Mouse (Mus musculus) forebrain, embryonic 13.5 days (tissue): ENCODE data around the gene Rnf157. TPM values are rescaled to one million over a fixed set of nuclear protein-coding genes. Genes with fewer than 3 reads are reported as not detected.
"Not testable (repeated sequence)": the region's sequence is repeated elsewhere in the genome, so short reads cannot be mapped to it uniquely, and the experiment has no call there.

Experiments
- ATAC-seq: fragments of 200-750 bp; cut with Nextera tagmentation; 2 replicates; pipeline ENCODE4 v1.8.0; 2017
- H3K27ac ChIP-seq: fragments of 300-500 bp; sonication (generic); 2 replicates; pipeline ENCODE4 v1.5.1; 2015; ENCODE audit warnings: inconsistent platforms, mild to moderate bottlenecking, moderate library complexity
- H3K27me3 ChIP-seq: fragments of 300-500 bp; sonication (generic); 2 replicates; pipeline ENCODE4 v1.6.1; 2015; ENCODE audit warnings: mild to moderate bottlenecking, inconsistent platforms
- H3K36me3 ChIP-seq: fragments of 300-500 bp; sonication (generic); 2 replicates; pipeline ENCODE4 v1.6.1; 2015; ENCODE audit warnings: mild to moderate bottlenecking, inconsistent platforms; ENCODE audit not compliant: poor library complexity, severe bottlenecking
- H3K4me1 ChIP-seq: fragments of 300-500 bp; sonication (generic); 2 replicates; pipeline ENCODE4 v1.6.1; 2015; ENCODE audit warnings: inconsistent platforms
- H3K4me2 ChIP-seq: fragments of 300-500 bp; sonication (generic); 2 replicates; pipeline ENCODE4 v1.6.1; 2015; ENCODE audit warnings: inconsistent platforms, mild to moderate bottlenecking, moderate library complexity
- H3K4me3 ChIP-seq: fragments of 300-500 bp; sonication (generic); 2 replicates; pipeline ENCODE4 v1.5.1; 2015; ENCODE audit warnings: mild to moderate bottlenecking, inconsistent platforms
- H3K9ac ChIP-seq: fragments of 300-500 bp; sonication (generic); 2 replicates; pipeline ENCODE4 v1.6.1; 2015; ENCODE audit warnings: mild to moderate bottlenecking, inconsistent platforms
- H3K9me3 ChIP-seq: fragments of 300-500 bp; sonication (generic); replicated peaks from 2 replicates; pipeline ENCODE4 v1.6.1; 2016; ENCODE audit warnings: inconsistent platforms
- WGBS: fragments of 180-500 bp; shearing (Covaris S2); methylation state at CpG from one replicate; pipeline ENCODE4 v1.1.7; 2015; 5-methylcytosine and 5-hydroxymethylcytosine counted together
- polyA plus RNA-seq: library from polyadenylated mRNA; unstranded; fragments of >200 nt; fragmentation: Nextera tagmentation; extraction: Ambion mirVana; gene quantifications from 2 replicates; pipeline ENCODE4 v1.2.1, GENCODE M21; 2015

The Rnf157 gene
- polyA plus RNA-seq, 1 experiment from 2014 or later: 18.1 TPM

- H3K27ac ChIP-seq: no peak overlapping the region
- 86% methylated on average over 2 of the region's 2 CpGs for WGBS
These were observed 46.7 kb downstream of the Rnf157 start for GRCm38 (mm10) chr11:116366124-116366523.

GRCm38 (mm10) chr11:116365432-116365831 is 47.4 kb downstream of the Rnf157 start:
- no peak for ATAC-seq
- H3K4me1 ChIP-seq: 0 out of 2 replicates have a peak, but pooled peaks cover 4% of the 10 kb centered on the region
- H3K4me3 ChIP-seq: no peak overlapping the region
- WGBS: 37% methylated on average over 13 of the region's 13 CpGs
- no peaks in the 10 kb centered on the region for H3K27me3 ChIP-seq
- no peaks in the 10 kb centered on the region for H3K9me3 ChIP-seq
- H3K36me3 ChIP-seq: peaks cover 19% of the 10 kb centered on the region
- no peak overlapping the region for H3K4me2 ChIP-seq
- no peak overlapping the region for H3K27ac ChIP-seq
- no peak overlapping the region for H3K9ac ChIP-seq

More at GRCm38 (mm10) chr11:116366124-116366523, 46.7 kb downstream of the Rnf157 start:
- Histone ChIP-seq H3K4me3 (no peak overlapping the region), H3K4me1 (0 out of 2 replicates have a peak, but pooled peaks cover 4% of the 10 kb centered on the region), H3K9ac (no peak overlapping the region), H3K4me2 (no peak overlapping the region), H3K9me3 (no peaks in the 10 kb centered on the region), H3K27me3 (no peaks in the 10 kb centered on the region), H3K36me3 (peaks cover 12% of the 10 kb centered on the region)
- ATAC-seq: no peak

DNA sequence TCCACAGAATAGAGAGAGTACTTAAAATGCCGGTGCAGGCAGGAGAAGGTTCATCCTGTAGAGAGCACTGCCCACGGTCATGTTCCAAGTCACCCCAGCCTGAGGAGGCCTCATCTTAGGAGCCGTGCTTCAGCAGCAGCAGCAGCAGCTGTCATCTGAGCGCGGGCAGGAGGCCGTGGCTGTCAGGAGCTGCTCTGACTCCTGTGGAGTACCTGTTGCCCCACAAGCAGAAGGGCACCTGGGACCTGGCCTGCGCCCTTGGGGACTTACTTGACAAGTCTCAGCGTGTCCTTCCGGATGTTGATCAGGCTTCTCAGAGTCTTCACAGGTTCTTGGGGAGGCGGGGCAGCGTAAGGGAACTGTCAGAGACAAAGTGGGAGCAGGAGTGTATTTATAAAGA is 50.8 kb downstream of the Rnf157 start:
- Histone ChIP-seq H3K4me2 (no peak overlapping the region), H3K9me3 (no peaks in the 10 kb centered on the region), H3K27me3 (no peaks in the 10 kb centered on the region), H3K4me3 (no peak overlapping the region), H3K36me3 (peaks cover 49% of the 10 kb centered on the region), H3K4me1 (0 out of 2 replicates have a peak, but pooled peaks cover 8% of the 10 kb centered on the region), H3K9ac (no peak overlapping the region), H3K27ac (no peak overlapping the region)
- no peak for ATAC-seq
- WGBS: 80% methylated on average over 11 of the region's 11 CpGs

- WGBS: 97% methylated on average over 5 of the region's 5 CpGs
- not testable (repeated sequence) for H3K9ac ChIP-seq, H3K4me3 ChIP-seq, ATAC-seq, H3K9me3 ChIP-seq, H3K4me1 ChIP-seq, H3K27ac ChIP-seq, H3K27me3 ChIP-seq, H3K4me2 ChIP-seq
- peaks cover 58% of the 10 kb centered on the region for H3K36me3 ChIP-seq
These were observed 51.9 kb downstream of the Rnf157 start for GRCm38 (mm10) chr11:116360915-116361314.

- Histone ChIP-seq H3K36me3 (peaks cover 70% of the 10 kb centered on the region), H3K4me1 (0 out of 2 replicates have a peak, but pooled peaks cover 3% of the 10 kb centered on the region), H3K27me3 (no peaks in the 10 kb centered on the region), H3K9ac (no peak overlapping the region), H3K4me2 (no peak overlapping the region), H3K9me3 (peaks cover 5% of the 10 kb centered on the region; the same call in 1 of the 2 replicates), H3K4me3 (no peak overlapping the region), H3K27ac (0 out of 2 replicates have a peak overlapping the region, but pooled peaks have one; percentile 19)
- WGBS: 86% methylated on average over 12 of the region's 12 CpGs
- ATAC-seq: no peak
These were observed 53.2 kb downstream of the Rnf157 start for GRCm38 (mm10) chr11:116359652-116360051.

- Histone ChIP-seq H3K4me3 (no peak overlapping the region), H3K9me3 (peaks cover 5% of the 10 kb centered on the region; the same call in 1 of the 2 replicates), H3K4me1 (0 out of 2 replicates have a peak, but pooled peaks cover 3% of the 10 kb centered on the region), H3K27ac (no peak overlapping the region), H3K9ac (no peak overlapping the region), H3K4me2 (no peak overlapping the region), H3K27me3 (no peaks in the 10 kb centered on the region), H3K36me3 (peaks cover 76% of the 10 kb centered on the region)
- 74% methylated on average over 15 of the region's 15 CpGs for WGBS
- no peak for ATAC-seq
These were observed 53.8 kb downstream of the Rnf157 start for GRCm38 (mm10) chr11:116358926-116359637.

- H3K9me3 ChIP-seq: peaks cover 5% of the 10 kb centered on the region; the same call in 1 of the 2 replicates
- no peak overlapping the region for H3K27ac ChIP-seq
- H3K27me3 ChIP-seq: no peaks in the 10 kb centered on the region
- ATAC-seq: no peak
- WGBS: 48% methylated on average over 17 of the region's 17 CpGs
- no peak overlapping the region for H3K9ac ChIP-seq
- peaks cover 84% of the 10 kb centered on the region for H3K36me3 ChIP-seq
- no peak overlapping the region for H3K4me3 ChIP-seq
- 0 out of 2 replicates have a peak, but pooled peaks cover under 1% of the 10 kb centered on the region for H3K4me1 ChIP-seq
- no peak overlapping the region for H3K4me2 ChIP-seq
These were observed 58.3 kb downstream of the Rnf157 start for GRCm38 (mm10) chr11:116354521-116354920.

DNA sequence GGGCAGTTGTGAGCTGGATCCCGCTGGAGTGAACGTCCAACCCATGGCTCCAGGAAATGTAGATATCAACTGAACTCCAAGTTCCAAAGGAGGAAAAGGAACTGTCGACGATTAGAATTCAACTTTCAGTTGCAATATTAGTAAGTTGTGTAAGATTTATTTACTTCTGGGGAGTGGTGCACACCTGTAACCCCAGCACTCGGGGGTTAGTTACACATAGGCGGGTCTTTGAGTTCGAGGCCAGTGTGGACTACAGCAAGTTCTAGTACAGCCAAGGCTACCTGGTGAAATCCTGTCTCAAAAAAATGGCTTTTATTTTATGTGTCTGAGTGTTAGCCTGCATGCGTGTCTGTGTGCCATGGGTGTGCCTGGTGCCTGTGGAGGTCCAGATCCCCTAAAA is 59.3 kb downstream of the Rnf157 start:
- no peaks in the 10 kb centered on the region for H3K4me1 ChIP-seq
- no peak for ATAC-seq

DNA sequence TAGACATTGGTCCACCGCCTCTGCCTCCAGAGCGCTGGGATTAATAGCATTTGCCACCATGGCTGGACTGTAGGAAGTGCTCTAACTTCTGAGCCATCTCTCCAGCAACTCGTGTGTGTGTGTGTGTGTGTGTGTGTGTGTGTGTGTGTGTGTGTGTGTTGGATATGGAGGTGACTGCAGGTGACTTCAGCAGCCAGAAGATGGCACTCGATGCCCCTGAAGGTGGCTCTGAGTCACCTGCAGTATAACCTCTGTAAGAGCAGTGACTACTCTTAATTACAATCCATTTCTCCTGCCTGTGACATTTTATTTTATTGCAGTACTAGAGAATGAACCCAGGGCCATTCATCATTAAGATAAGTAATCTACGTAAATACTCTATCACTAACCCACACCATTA is 61.5 kb downstream of the Rnf157 start:
- ATAC-seq: no peak
- peaks cover 5% of the 10 kb centered on the region; the same call in 1 of the 2 replicates for H3K9me3 ChIP-seq
- 88% methylated on average over 5 of the region's 5 CpGs for WGBS
- no peak overlapping the region for H3K27ac ChIP-seq
- H3K36me3 ChIP-seq: peaks cover 86% of the 10 kb centered on the region
- no peak overlapping the region for H3K4me3 ChIP-seq
- no peak overlapping the region for H3K9ac ChIP-seq
- H3K4me1 ChIP-seq: no peaks in the 10 kb centered on the region
- H3K27me3 ChIP-seq: no peaks in the 10 kb centered on the region
- H3K4me2 ChIP-seq: no peak overlapping the region

More for the DNA sequence above, 59.3 kb downstream of the Rnf157 start:
- peaks cover 84% of the 10 kb centered on the region for H3K36me3 ChIP-seq
- peaks cover 5% of the 10 kb centered on the region; the same call in 1 of the 2 replicates for H3K9me3 ChIP-seq
- no peak overlapping the region for H3K27ac ChIP-seq
- H3K9ac ChIP-seq: no peak overlapping the region
- H3K4me3 ChIP-seq: no peak overlapping the region
- H3K4me2 ChIP-seq: no peak overlapping the region
- no peaks in the 10 kb centered on the region for H3K27me3 ChIP-seq
- 95% methylated on average over 8 of the region's 8 CpGs for WGBS

DNA sequence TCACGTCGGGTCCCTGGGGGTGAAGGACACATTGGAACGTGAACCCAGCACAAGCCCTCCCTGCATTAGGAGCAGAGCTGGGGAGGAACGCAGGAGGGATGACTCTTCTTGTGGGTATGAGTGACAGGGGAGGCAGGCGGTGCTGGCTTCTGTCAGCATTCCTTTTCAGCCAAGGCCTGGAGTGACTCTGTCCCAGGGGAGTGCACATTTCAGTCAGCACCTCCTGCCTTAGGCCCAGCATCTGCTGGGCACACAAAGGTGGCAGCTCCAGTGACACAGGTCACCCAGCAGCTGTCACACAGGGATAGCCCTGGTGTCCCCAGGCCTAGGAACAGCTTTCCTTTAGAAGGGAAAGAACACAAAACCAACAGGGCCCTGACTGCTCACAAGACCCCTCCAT is 64.9 kb downstream of the Rnf157 start:
- no peaks in the 10 kb centered on the region for H3K4me1 ChIP-seq
- H3K4me3 ChIP-seq: no peak overlapping the region
- H3K36me3 ChIP-seq: peaks cover 85% of the 10 kb centered on the region
- no peaks in the 10 kb centered on the region for H3K9me3 ChIP-seq
- H3K27ac ChIP-seq: no peak overlapping the region
- H3K9ac ChIP-seq: 0 out of 2 replicates have a peak overlapping the region, but pooled peaks have one; percentile 21
- no peak for ATAC-seq
- H3K4me2 ChIP-seq: no peak overlapping the region
- H3K27me3 ChIP-seq: no peaks in the 10 kb centered on the region
- 85% methylated on average over 5 of the region's 5 CpGs for WGBS

DNA sequence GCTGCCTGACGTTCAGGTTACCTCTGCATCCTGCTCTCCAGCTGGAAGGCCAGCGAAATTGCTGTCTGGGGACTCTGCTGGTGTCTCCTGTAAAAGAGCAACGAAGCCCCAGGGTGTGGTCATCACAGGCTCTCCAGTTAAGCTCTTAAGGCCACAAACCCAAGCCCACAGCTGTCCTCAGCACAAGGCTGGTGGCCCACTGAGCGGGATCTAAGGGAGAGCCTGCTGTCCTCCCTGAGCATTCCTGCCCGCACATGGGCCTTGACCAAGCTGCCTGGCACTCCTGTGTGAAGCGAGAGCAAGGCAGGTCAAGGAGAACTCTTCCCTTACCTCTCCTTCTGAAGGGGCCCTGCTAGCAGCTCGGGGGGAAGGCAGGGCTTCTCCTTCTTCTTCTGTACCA is 65.8 kb downstream of the Rnf157 start:
- peaks cover 93% of the 10 kb centered on the region for H3K36me3 ChIP-seq
- H3K4me1 ChIP-seq: no peaks in the 10 kb centered on the region
- H3K4me3 ChIP-seq: no peak overlapping the region
- no peaks in the 10 kb centered on the region for H3K9me3 ChIP-seq
- H3K9ac ChIP-seq: no peak overlapping the region
- 80% methylated on average over 7 of the region's 7 CpGs for WGBS
- H3K4me2 ChIP-seq: no peak overlapping the region
- no peak overlapping the region for H3K27ac ChIP-seq
- ATAC-seq: no peak
- no peaks in the 10 kb centered on the region for H3K27me3 ChIP-seq

DNA sequence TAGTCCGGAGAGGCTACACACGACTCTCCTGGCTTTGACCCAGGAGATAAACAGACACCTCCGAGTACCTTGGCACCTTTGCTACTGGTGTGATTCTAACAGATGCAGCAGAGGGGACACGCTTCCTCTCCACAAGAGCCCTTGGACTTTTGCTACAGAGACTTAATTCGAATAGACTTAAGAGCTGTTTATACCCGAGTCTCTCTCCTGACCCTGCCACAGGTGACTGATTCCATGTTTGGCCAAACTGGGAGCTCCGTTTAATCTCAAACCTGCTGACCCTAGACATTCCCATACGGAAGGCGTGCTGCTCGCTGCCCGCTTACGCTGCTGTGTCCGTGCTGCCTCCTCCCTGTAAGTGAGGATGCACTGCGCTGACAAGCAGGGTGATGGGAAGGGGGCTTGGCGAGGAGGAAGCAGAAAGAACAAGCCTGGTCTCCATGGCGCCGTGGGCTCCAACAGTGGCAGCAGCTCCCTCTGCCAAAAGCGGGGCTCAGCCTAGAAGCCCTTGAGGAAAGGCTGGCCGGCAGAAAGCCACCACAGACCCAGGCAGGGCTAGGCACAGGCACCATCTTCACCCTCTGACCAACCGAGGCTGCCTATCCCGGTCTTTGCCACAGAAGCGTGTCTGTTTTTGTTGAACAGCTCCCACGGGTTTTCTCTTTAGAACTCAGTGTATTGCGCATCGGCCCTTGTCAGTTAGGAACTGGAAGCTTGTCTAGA is 70.6 kb downstream of the Rnf157 start:
- H3K27me3 ChIP-seq: no peaks in the 10 kb centered on the region
- H3K4me2 ChIP-seq: no peak overlapping the region
- H3K27ac ChIP-seq: no peak overlapping the region
- WGBS: 76% methylated on average over 25 of the region's 25 CpGs
- ATAC-seq: no peak
- peak overlapping the region; percentile 3; the same call in 1 of the 2 replicates for H3K9ac ChIP-seq
- peaks cover 83% of the 10 kb centered on the region for H3K36me3 ChIP-seq
- peaks cover 3% of the 10 kb centered on the region for H3K4me1 ChIP-seq
- no peak overlapping the region for H3K4me3 ChIP-seq
- no peaks in the 10 kb centered on the region for H3K9me3 ChIP-seq
